Mouse (Mus musculus) limb, embryonic 14.5 days (tissue): Measurements from ENCODE around the gene Dpm3. TPM values are rescaled to one million over a fixed set of nuclear protein-coding genes. Genes with fewer than 3 reads are reported as not detected.
A peak's percentile ranks its signal among the peaks of the same experiment; 100 is the strongest.

Experiments
- ATAC-seq: fragments of 200-750 bp; cut with Nextera tagmentation; 2 replicates; pipeline ENCODE4 v1.8.0; 2017; ENCODE audit warnings: low read depth, moderate number of reproducible peaks, moderate TSS enrichment; ENCODE audit not compliant: low FRiP score
- DNase-seq: peaks from one replicate; pipeline ENCODE4 v3.0.0-alpha.2; 2015; ENCODE audit warnings: low spot score
- H3K27ac ChIP-seq: fragments of 300-500 bp; sonication (generic); replicated peaks from 2 replicates; pipeline ENCODE4 v1.5.1; 2014; ENCODE audit warnings: low read depth, mild to moderate bottlenecking, low read length, moderate library complexity, mixed read lengths
- H3K27me3 ChIP-seq: fragments of 300-500 bp; sonication (generic); 2 replicates; pipeline ENCODE4 v1.6.1; 2014; ENCODE audit warnings: low read length, mixed read lengths; ENCODE audit not compliant: control insufficient read depth, insufficient read depth
- H3K36me3 ChIP-seq: fragments of 300-500 bp; sonication (generic); 2 replicates; pipeline ENCODE4 v1.6.1; 2014; ENCODE audit warnings: mild to moderate bottlenecking, low read length, moderate library complexity, mixed read lengths; ENCODE audit not compliant: control insufficient read depth, insufficient read depth
- H3K4me1 ChIP-seq: fragments of 300-500 bp; sonication (generic); 2 replicates; pipeline ENCODE4 v1.6.1; 2014; ENCODE audit warnings: antibody characterized with exemption, low read length, mixed read lengths; ENCODE audit not compliant: control insufficient read depth, insufficient read depth
- H3K4me2 ChIP-seq: fragments of 300-500 bp; sonication (generic); replicated peaks from 2 replicates; pipeline ENCODE4 v1.6.1; 2014; ENCODE audit warnings: low read depth, mild to moderate bottlenecking, low read length, moderate library complexity; ENCODE audit not compliant: severe bottlenecking
- H3K4me3 ChIP-seq: fragments of 300-500 bp; sonication (generic); replicated peaks from 2 replicates; pipeline ENCODE4 v1.5.1; 2014; ENCODE audit warnings: low read length
- H3K9ac ChIP-seq: fragments of 300-500 bp; sonication (generic); 2 replicates; pipeline ENCODE4 v1.6.1; 2014; ENCODE audit warnings: mild to moderate bottlenecking, low read depth, low read length, moderate library complexity; ENCODE audit not compliant: severe bottlenecking
- H3K9me3 ChIP-seq: fragments of 300-500 bp; sonication (generic); 2 replicates; pipeline ENCODE4 v1.6.1; 2016; ENCODE audit warnings: low read length; ENCODE audit not compliant: control insufficient read depth
- POLR2A ChIP-seq: fragments of 200-500 bp; IDR thresholded peaks from 2 replicates; pipeline ENCODE4 v1.8.0; 2012; ENCODE audit warnings: inconsistent platforms, mild to moderate bottlenecking, moderate library complexity, borderline replicate concordance; ENCODE audit not compliant: insufficient read depth, insufficient read length; ENCODE audit errors: extremely low read depth
- WGBS: fragments of 180-500 bp; shearing (Covaris S2); extraction: QIAGEN DNeasy Blood & Tissue Kit; methylation state at CpG from one replicate; pipeline ENCODE4 v1.1.7; 2014; 5-methylcytosine and 5-hydroxymethylcytosine counted together
- microRNA counts: library from miRNA; unstranded; fragments of <30 nt; microRNA quantifications from one replicate; lab custom pipeline; 2016
- microRNA-seq: library from miRNA; unstranded; fragments of <30 nt; microRNA quantifications from one replicate; pipeline ENCODE4, GENCODE M21; 2016
- polyA plus RNA-seq, 2 experiments: library from polyadenylated mRNA; depleted of rRNA in 1 of 2; stranded (reverse) in 1 of 2; unstranded in 1 of 2; fragments of >200 nt; fragmentation: Nextera tagmentation in 1 of 2; extraction: Ambion mirVana in 1 of 2; gene quantifications; 2 replicates each; pipeline versions ENCODE4 v1.2.1 to v1.2.3; 2012 to 2014

Dpm3 gene
- polyA plus RNA-seq, 2 experiments, result 173 to 313 TPM

- DNase-seq (no peak), ATAC-seq (no peak)
- Histone ChIP-seq H3K27me3 (peaks cover 10% of the 10 kb centered on the region), H3K27ac (no peak overlapping the region), H3K9ac (no peak overlapping the region), H3K4me2 (no peak overlapping the region), H3K9me3 (no peaks in the 10 kb centered on the region), H3K4me3 (no peak overlapping the region), H3K4me1 (peaks cover 29% of the 10 kb centered on the region), H3K36me3 (peaks cover 6% of the 10 kb centered on the region; the same call in 1 of the 2 replicates)
- TF ChIP-seq POLR2A, result no peak
- 75% methylated on average over 5 of the region's 5 CpGs for WGBS
Observed at GRCm38 (mm10) chr3:89314340-89314739, 55.2 kb downstream of the Dpm3 start.

GRCm38 (mm10) chr3:89314791-89315190 is 55.6 kb downstream of the Dpm3 start:
- Histone ChIP-seq H3K9ac (0 out of 2 replicates have a peak overlapping the region, but pooled peaks have one; percentile 32), H3K4me2 (peak overlapping the region; percentile 45; the same call in 1 of the 2 replicates), H3K9me3 (no peaks in the 10 kb centered on the region), H3K4me1 (peaks cover 32% of the 10 kb centered on the region), H3K36me3 (peaks cover 6% of the 10 kb centered on the region; the same call in 1 of the 2 replicates), H3K4me3 (no peak overlapping the region), H3K27ac (no peak overlapping the region), H3K27me3 (peaks cover 10% of the 10 kb centered on the region)
- DNase-seq (no peak), ATAC-seq (no peak)
- 46% methylated on average over 2 of the region's 2 CpGs for WGBS
- no peak for TF ChIP-seq POLR2A

- Histone ChIP-seq H3K4me1 (peaks cover 36% of the 10 kb centered on the region), H3K27ac (no peak overlapping the region)
Observed at GRCm38 (mm10) chr3:89315195-89315929, 56.2 kb downstream of the Dpm3 start.

GRCm38 (mm10) chr3:89315930-89316831 is 57.0 kb downstream of the Dpm3 start:
- Histone ChIP-seq H3K27ac (no peak overlapping the region), H3K9me3 (no peaks in the 10 kb centered on the region), H3K9ac (no peak overlapping the region), H3K36me3 (peaks cover 6% of the 10 kb centered on the region; the same call in 1 of the 2 replicates), H3K27me3 (peaks cover 10% of the 10 kb centered on the region), H3K4me3 (peak overlapping the region; percentile 26; the same call in 1 of the 2 replicates), H3K4me2 (peak overlapping the region; percentile 45), H3K4me1 (peaks cover 44% of the 10 kb centered on the region)
- WGBS, result 12% methylated on average over 37 of the region's 40 CpGs
- TF ChIP-seq POLR2A, result no peak
- no peak for DNase-seq
- no peak for ATAC-seq

More at GRCm38 (mm10) chr3:89315195-89315929, 56.2 kb downstream of the Dpm3 start:
- Histone ChIP-seq H3K9me3 (no peaks in the 10 kb centered on the region), H3K27me3 (peaks cover 10% of the 10 kb centered on the region), H3K4me3 (peak overlapping the region; percentile 26), H3K36me3 (peaks cover 6% of the 10 kb centered on the region; the same call in 1 of the 2 replicates), H3K4me2 (peak overlapping the region; percentile 45), H3K9ac (peak overlapping the region; percentile 32; the same call in 1 of the 2 replicates)
- 0 out of 2 replicates have a peak, but pooled peaks have one; percentile 16 for ATAC-seq
- TF ChIP-seq POLR2A, result no peak
- 14% methylated on average over 17 of the region's 26 CpGs for WGBS
- peak; percentile 73 for DNase-seq

MicroRNA genes within 50 kb of the gene (microRNA counts, 519-probe panel; counts per million panel counts)
- not detected for microRNA mmu-miR-92b (lab: Ali Mortazavi, UCI)

Small RNA genes lying within 50 kb of the gene (microRNA-seq; reads per million reads assigned to microRNA genes)
- gene Mir92b, result 70.0 reads per million, percentile 41 among the genes with 10 or more reads in this experiment

Other genes starting within 250 kb of the Dpm3 start
- gene Rusc1, start 166.0 kb upstream of the Dpm3 start, polyA plus RNA-seq (2012; rRNA removed), result 56.6 and 64.2 TPM in 2 replicates
- gene Rusc1, start 166.0 kb upstream of the Dpm3 start, polyA plus RNA-seq (2014; fragmentation: Nextera tagmentation; extraction: Ambion mirVana), result 24.8 and 27.5 TPM in 2 replicates
- gene Gm43738, start 158.3 kb upstream of the Dpm3 start, polyA plus RNA-seq (2012; rRNA removed), result 0.03 TPM in 1 of 2 replicates, not detected in the other
- gene Gm43738, start 158.3 kb upstream of the Dpm3 start, polyA plus RNA-seq (2014; fragmentation: Nextera tagmentation; extraction: Ambion mirVana), result not detected in 2 replicates
- gene Fdps, start 157.4 kb upstream of the Dpm3 start, polyA plus RNA-seq (2012; rRNA removed), result 118 and 119 TPM in 2 replicates
- 172 and 215 TPM in 2 replicates for gene Fdps, start 157.4 kb upstream of the Dpm3 start, polyA plus RNA-seq (2014; fragmentation: Nextera tagmentation; extraction: Ambion mirVana)
- 0.27 and 0.50 TPM in 2 replicates for gene Pklr, start 123.2 kb upstream of the Dpm3 start, polyA plus RNA-seq (2012; rRNA removed)
- 0.14 and 0.23 TPM in 2 replicates for gene Pklr, start 123.2 kb upstream of the Dpm3 start, polyA plus RNA-seq (2014; fragmentation: Nextera tagmentation; extraction: Ambion mirVana)
- 4.6 and 8.9 TPM in 2 replicates for gene Hcn3, start 99.2 kb upstream of the Dpm3 start, polyA plus RNA-seq (2012; rRNA removed)
- 1.5 and 1.6 TPM in 2 replicates for gene Hcn3, start 99.2 kb upstream of the Dpm3 start, polyA plus RNA-seq (2014; fragmentation: Nextera tagmentation; extraction: Ambion mirVana)
- 152 and 155 TPM in 2 replicates for gene Clk2, start 94.6 kb upstream of the Dpm3 start, polyA plus RNA-seq (2012; rRNA removed)
- gene Clk2, start 94.6 kb upstream of the Dpm3 start, polyA plus RNA-seq (2014; fragmentation: Nextera tagmentation; extraction: Ambion mirVana), result 26.5 and 34.2 TPM in 2 replicates
- gene Scamp3, start 81.9 kb upstream of the Dpm3 start, polyA plus RNA-seq (2012; rRNA removed), result 114 and 156 TPM in 2 replicates
- gene Scamp3, start 81.9 kb upstream of the Dpm3 start, polyA plus RNA-seq (2014; fragmentation: Nextera tagmentation; extraction: Ambion mirVana), result 93.9 and 96.0 TPM in 2 replicates
- gene Fam189b, start 76.2 kb upstream of the Dpm3 start, polyA plus RNA-seq (2012; rRNA removed), result 95.5 and 124 TPM in 2 replicates
- 34.5 and 34.8 TPM in 2 replicates for gene Fam189b, start 76.2 kb upstream of the Dpm3 start, polyA plus RNA-seq (2014; fragmentation: Nextera tagmentation; extraction: Ambion mirVana)
- 51.2 and 68.0 TPM in 2 replicates for gene Gba, start 56.4 kb upstream of the Dpm3 start, polyA plus RNA-seq (2012; rRNA removed)
- gene Gba, start 56.4 kb upstream of the Dpm3 start, polyA plus RNA-seq (2014; fragmentation: Nextera tagmentation; extraction: Ambion mirVana), result 48.1 and 53.3 TPM in 2 replicates
- 229 and 244 TPM in 2 replicates for gene Thbs3, start 44.2 kb upstream of the Dpm3 start, polyA plus RNA-seq (2012; rRNA removed)
- 78.9 and 83.0 TPM in 2 replicates for gene Thbs3, start 44.2 kb upstream of the Dpm3 start, polyA plus RNA-seq (2014; fragmentation: Nextera tagmentation; extraction: Ambion mirVana)
- 196 and 211 TPM in 2 replicates for gene Mtx1, start 32.3 kb upstream of the Dpm3 start, polyA plus RNA-seq (2012; rRNA removed)
- gene Mtx1, start 32.3 kb upstream of the Dpm3 start, polyA plus RNA-seq (2014; fragmentation: Nextera tagmentation; extraction: Ambion mirVana), result 159 and 163 TPM in 2 replicates
- gene Muc1, start 30.3 kb upstream of the Dpm3 start, polyA plus RNA-seq (2012; rRNA removed), result 5.6 and 7.0 TPM in 2 replicates
- 0.55 and 1.1 TPM in 2 replicates for gene Muc1, start 30.3 kb upstream of the Dpm3 start, polyA plus RNA-seq (2014; fragmentation: Nextera tagmentation; extraction: Ambion mirVana)
- 121 and 153 TPM in 2 replicates for gene Krtcap2, start 13.4 kb upstream of the Dpm3 start, polyA plus RNA-seq (2012; rRNA removed)
- 352 and 353 TPM in 2 replicates for gene Krtcap2, start 13.4 kb upstream of the Dpm3 start, polyA plus RNA-seq (2014; fragmentation: Nextera tagmentation; extraction: Ambion mirVana)
- 19.0 and 25.4 TPM in 2 replicates for gene Trim46, start 13.0 kb upstream of the Dpm3 start, polyA plus RNA-seq (2012; rRNA removed)
- 3.9 and 4.7 TPM in 2 replicates for gene Trim46, start 13.0 kb upstream of the Dpm3 start, polyA plus RNA-seq (2014; fragmentation: Nextera tagmentation; extraction: Ambion mirVana)
- gene Slc50a1, start 11.2 kb downstream of the Dpm3 start, polyA plus RNA-seq (2012; rRNA removed), result 150 and 198 TPM in 2 replicates
- 90.8 and 95.6 TPM in 2 replicates for gene Slc50a1, start 11.2 kb downstream of the Dpm3 start, polyA plus RNA-seq (2014; fragmentation: Nextera tagmentation; extraction: Ambion mirVana)
- 51.7 and 52.2 TPM in 2 replicates for gene Efna1, start 21.8 kb downstream of the Dpm3 start, polyA plus RNA-seq (2012; rRNA removed)
- gene Efna1, start 21.8 kb downstream of the Dpm3 start, polyA plus RNA-seq (2014; fragmentation: Nextera tagmentation; extraction: Ambion mirVana), result 42.2 and 48.1 TPM in 2 replicates
- gene Efna3, start 63.6 kb downstream of the Dpm3 start, polyA plus RNA-seq (2012; rRNA removed), result 38.1 and 48.5 TPM in 2 replicates
- 32.1 and 34.4 TPM in 2 replicates for gene Efna3, start 63.6 kb downstream of the Dpm3 start, polyA plus RNA-seq (2014; fragmentation: Nextera tagmentation; extraction: Ambion mirVana)
- 56.5 and 67.1 TPM in 2 replicates for gene Efna4, start 78.7 kb downstream of the Dpm3 start, polyA plus RNA-seq (2012; rRNA removed)
- gene Efna4, start 78.7 kb downstream of the Dpm3 start, polyA plus RNA-seq (2014; fragmentation: Nextera tagmentation; extraction: Ambion mirVana), result 32.0 and 34.2 TPM in 2 replicates
- 80.4 and 97.6 TPM in 2 replicates for gene Adam15, start 90.6 kb downstream of the Dpm3 start, polyA plus RNA-seq (2012; rRNA removed)
- 45.9 and 48.2 TPM in 2 replicates for gene Adam15, start 90.6 kb downstream of the Dpm3 start, polyA plus RNA-seq (2014; fragmentation: Nextera tagmentation; extraction: Ambion mirVana)
- gene Dcst2, start 102.6 kb downstream of the Dpm3 start, polyA plus RNA-seq (2012; rRNA removed), result 0.63 and 1.1 TPM in 2 replicates
- gene Dcst2, start 102.6 kb downstream of the Dpm3 start, polyA plus RNA-seq (2014; fragmentation: Nextera tagmentation; extraction: Ambion mirVana), result 0.14 and 0.26 TPM in 2 replicates
- 0.11 and 0.17 TPM in 2 replicates for gene Dcst1, start 105.9 kb downstream of the Dpm3 start, polyA plus RNA-seq (2012; rRNA removed)
- 0.17 and 0.18 TPM in 2 replicates for gene Dcst1, start 105.9 kb downstream of the Dpm3 start, polyA plus RNA-seq (2014; fragmentation: Nextera tagmentation; extraction: Ambion mirVana)
- gene Zbtb7b, start 135.4 kb downstream of the Dpm3 start, polyA plus RNA-seq (2012; rRNA removed), result 13.4 and 14.7 TPM in 2 replicates
- 2.7 and 3.4 TPM in 2 replicates for gene Zbtb7b, start 135.4 kb downstream of the Dpm3 start, polyA plus RNA-seq (2014; fragmentation: Nextera tagmentation; extraction: Ambion mirVana)
- gene Lenep, start 143.4 kb downstream of the Dpm3 start, polyA plus RNA-seq (2012; rRNA removed), result 2.4 and 2.8 TPM in 2 replicates
- gene Lenep, start 143.4 kb downstream of the Dpm3 start, polyA plus RNA-seq (2014; fragmentation: Nextera tagmentation; extraction: Ambion mirVana), result not detected in 2 replicates
- gene Flad1, start 152.5 kb downstream of the Dpm3 start, polyA plus RNA-seq (2012; rRNA removed), result 32.8 and 36.0 TPM in 2 replicates
- 26.8 and 27.1 TPM in 2 replicates for gene Flad1, start 152.5 kb downstream of the Dpm3 start, polyA plus RNA-seq (2014; fragmentation: Nextera tagmentation; extraction: Ambion mirVana)
- gene Cks1b, start 159.0 kb downstream of the Dpm3 start, polyA plus RNA-seq (2012; rRNA removed), result 247 and 268 TPM in 2 replicates
- gene Cks1b, start 159.0 kb downstream of the Dpm3 start, polyA plus RNA-seq (2014; fragmentation: Nextera tagmentation; extraction: Ambion mirVana), result 473 and 476 TPM in 2 replicates
- gene Shc1, start 159.1 kb downstream of the Dpm3 start, polyA plus RNA-seq (2012; rRNA removed), result 134 and 166 TPM in 2 replicates
- gene Shc1, start 159.1 kb downstream of the Dpm3 start, polyA plus RNA-seq (2014; fragmentation: Nextera tagmentation; extraction: Ambion mirVana), result 72.5 and 80.0 TPM in 2 replicates
- 83.4 and 121 TPM in 2 replicates for gene Pygo2, start 170.9 kb downstream of the Dpm3 start, polyA plus RNA-seq (2012; rRNA removed)
- gene Pygo2, start 170.9 kb downstream of the Dpm3 start, polyA plus RNA-seq (2014; fragmentation: Nextera tagmentation; extraction: Ambion mirVana), result 58.3 and 65.3 TPM in 2 replicates
- 31.4 and 32.8 TPM in 2 replicates for gene Pbxip1, start 177.3 kb downstream of the Dpm3 start, polyA plus RNA-seq (2012; rRNA removed)
- gene Pbxip1, start 177.3 kb downstream of the Dpm3 start, polyA plus RNA-seq (2014; fragmentation: Nextera tagmentation; extraction: Ambion mirVana), result 17.9 and 21.2 TPM in 2 replicates
- gene Pmvk, start 195.2 kb downstream of the Dpm3 start, polyA plus RNA-seq (2012; rRNA removed), result 41.8 and 47.2 TPM in 2 replicates
- 46.5 and 52.3 TPM in 2 replicates for gene Pmvk, start 195.2 kb downstream of the Dpm3 start, polyA plus RNA-seq (2014; fragmentation: Nextera tagmentation; extraction: Ambion mirVana)